Mouse (Mus musculus): ENCODE measurements around the gene Wwp2. TPM values are rescaled to one million over a fixed set of nuclear protein-coding genes. Genes with fewer than 3 reads are reported as not detected.

The Wwp2 gene
- polyA plus RNA-seq, 1 experiment, result 146 TPM

DNA sequence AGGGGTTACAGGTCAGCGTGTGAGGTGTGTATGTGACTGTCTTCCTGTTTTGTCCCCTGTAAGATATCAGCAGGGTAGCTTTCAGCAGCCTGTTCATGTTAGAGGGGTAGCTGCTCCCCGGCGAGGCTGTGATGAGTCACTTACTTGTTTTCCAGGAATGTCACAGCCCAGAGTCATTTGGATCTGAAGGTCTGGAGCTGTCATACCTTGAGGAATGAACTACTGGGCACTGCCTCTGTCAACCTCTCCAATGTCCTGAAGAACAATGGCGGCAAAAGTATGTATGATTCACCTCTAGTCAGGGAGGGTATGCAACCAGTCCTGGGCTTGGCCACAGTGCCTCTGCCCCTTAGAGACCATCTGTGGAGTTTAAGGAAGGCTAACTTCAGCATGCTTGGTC lies 21.6 kb downstream of the Wwp2 start:
- Histone ChIP-seq H3K4me1 (ENCODE audit: control insufficient read depth, insufficient read depth, low read length) (peaks cover 3% of the 10 kb centered on the region; the same call in 1 of the 2 replicates), H3K27ac (ENCODE audit: insufficient read depth, low read depth, low read length) (no peak overlapping the region), H3K4me3 (ENCODE audit: insufficient read depth, low read depth, low read length) (no peak overlapping the region)
- WGBS, result 63% methylated on average over 4 of the region's 4 CpGs
- TF ChIP-seq CTCF (IDR thresholded peaks at IDR 0.05; ENCODE audit: insufficient read depth, low read depth, low read length) (no peak), POLR2A (IDR thresholded peaks at IDR 0.05; ENCODE audit: insufficient read depth, low read depth, low read length) (no peak)

GRCm38 (mm10) chr8:107458281-107458680 lies 22.1 kb downstream of the Wwp2 start:
- 81% methylated on average over 6 of the region's 6 CpGs for WGBS

GRCm38 (mm10) chr8:107462423-107462822 lies 26.3 kb downstream of the Wwp2 start:
- TF ChIP-seq CTCF (IDR thresholded peaks at IDR 0.05; ENCODE audit: insufficient read depth, low read depth, low read length), result no peak
- no peak for TF ChIP-seq POLR2A (IDR thresholded peaks at IDR 0.05; ENCODE audit: insufficient read depth, low read depth, low read length)
- H3K4me3 ChIP-seq (ENCODE audit: insufficient read depth, low read depth, low read length), result no peak overlapping the region
- 96% methylated on average over 5 of the region's 5 CpGs for WGBS
- H3K4me1 ChIP-seq (ENCODE audit: control insufficient read depth, insufficient read depth, low read length), result peaks cover 2% of the 10 kb centered on the region
- no peak overlapping the region for H3K27ac ChIP-seq (ENCODE audit: insufficient read depth, low read depth, low read length)

More at GRCm38 (mm10) chr8:107458281-107458680, 22.1 kb downstream of the Wwp2 start:
- no peak for TF ChIP-seq CTCF (IDR thresholded peaks at IDR 0.05; ENCODE audit: insufficient read depth, low read depth, low read length)
- TF ChIP-seq POLR2A (IDR thresholded peaks at IDR 0.05; ENCODE audit: insufficient read depth, low read depth, low read length), result no peak
- H3K4me1 ChIP-seq (ENCODE audit: control insufficient read depth, insufficient read depth, low read length), result peaks cover 3% of the 10 kb centered on the region; the same call in 1 of the 2 replicates
- no peak overlapping the region for H3K4me3 ChIP-seq (ENCODE audit: insufficient read depth, low read depth, low read length)
- H3K27ac ChIP-seq (ENCODE audit: insufficient read depth, low read depth, low read length), result no peak overlapping the region

GRCm38 (mm10) chr8:107465332-107465990 lies 29.3 kb downstream of the Wwp2 start:
- no peak for TF ChIP-seq POLR2A (IDR thresholded peaks at IDR 0.05; ENCODE audit: insufficient read depth, low read depth, low read length)
- no peak for TF ChIP-seq CTCF (IDR thresholded peaks at IDR 0.05; ENCODE audit: insufficient read depth, low read depth, low read length)
- H3K4me1 ChIP-seq (ENCODE audit: control insufficient read depth, insufficient read depth, low read length), result peaks cover 4% of the 10 kb centered on the region
- no peak overlapping the region for H3K4me3 ChIP-seq (ENCODE audit: insufficient read depth, low read depth, low read length)
- WGBS, result 72% methylated on average over 3 of the region's 3 CpGs
- H3K27ac ChIP-seq (ENCODE audit: insufficient read depth, low read depth, low read length), result no peak overlapping the region

DNA sequence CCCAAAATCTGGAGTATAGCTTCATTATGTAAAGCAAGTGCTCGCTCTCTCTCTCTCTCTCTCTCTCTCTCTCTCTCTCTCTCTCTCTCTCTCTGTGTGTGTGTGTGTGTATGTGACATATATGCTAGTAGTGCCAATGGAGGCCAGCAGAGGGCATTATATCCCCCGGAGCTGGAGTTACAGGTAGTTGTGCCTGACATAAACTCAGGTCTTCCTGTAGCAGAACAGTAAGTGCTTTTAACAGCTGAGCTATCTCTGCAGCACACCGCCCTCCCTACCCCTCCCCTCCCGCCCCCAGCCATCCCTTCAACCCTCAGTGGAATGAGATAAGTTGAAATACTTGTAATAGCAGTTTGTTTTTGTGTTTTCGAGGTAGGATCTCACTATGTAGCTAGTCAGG lies 30.5 kb downstream of the Wwp2 start:
- Histone ChIP-seq H3K4me3 (ENCODE audit: insufficient read depth, low read depth, low read length) (no peak overlapping the region), H3K4me1 (ENCODE audit: control insufficient read depth, insufficient read depth, low read length) (peaks cover 4% of the 10 kb centered on the region), H3K27ac (ENCODE audit: insufficient read depth, low read depth, low read length) (no peak overlapping the region)
- 80% methylated on average over 5 of the region's 5 CpGs for WGBS
- TF ChIP-seq CTCF (IDR thresholded peaks at IDR 0.05; ENCODE audit: insufficient read depth, low read depth, low read length), result no peak
- no peak for TF ChIP-seq POLR2A (IDR thresholded peaks at IDR 0.05; ENCODE audit: insufficient read depth, low read depth, low read length)

GRCm38 (mm10) chr8:107468811-107469302 lies 32.7 kb downstream of the Wwp2 start:
- 59% methylated on average over 8 of the region's 8 CpGs for WGBS
- Histone ChIP-seq H3K27ac (ENCODE audit: insufficient read depth, low read depth, low read length) (no peak overlapping the region), H3K4me1 (ENCODE audit: control insufficient read depth, insufficient read depth, low read length) (peaks cover 6% of the 10 kb centered on the region), H3K4me3 (ENCODE audit: insufficient read depth, low read depth, low read length) (no peak overlapping the region)
- TF ChIP-seq POLR2A (IDR thresholded peaks at IDR 0.05; ENCODE audit: insufficient read depth, low read depth, low read length) (no peak), CTCF (IDR thresholded peaks at IDR 0.05; ENCODE audit: insufficient read depth, low read depth, low read length) (no peak)

DNA sequence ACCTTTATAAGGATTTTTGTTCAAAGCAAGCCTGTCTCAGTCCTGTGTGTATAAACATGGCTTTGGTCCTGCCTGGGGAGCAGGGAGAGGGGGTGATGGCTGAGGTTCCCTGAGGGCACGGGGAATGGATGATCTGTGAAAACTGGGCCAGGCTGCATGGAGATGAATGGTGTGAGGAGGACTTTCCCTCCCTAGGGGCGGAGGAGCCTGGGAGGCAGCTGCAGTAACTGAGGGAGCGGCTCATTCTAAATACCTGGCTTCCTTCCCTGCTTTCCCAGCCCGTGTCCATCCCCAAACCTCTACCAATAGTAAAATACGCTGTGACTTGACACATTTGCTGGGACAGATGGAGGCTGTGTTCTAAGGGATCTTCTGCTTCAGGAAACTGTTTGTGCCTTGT lies 34.1 kb downstream of the Wwp2 start:
- Histone ChIP-seq H3K4me3 (ENCODE audit: insufficient read depth, low read depth, low read length) (no peak overlapping the region), H3K27ac (ENCODE audit: insufficient read depth, low read depth, low read length) (no peak overlapping the region), H3K4me1 (ENCODE audit: control insufficient read depth, insufficient read depth, low read length) (peaks cover 6% of the 10 kb centered on the region)
- WGBS, result 41% methylated on average over 5 of the region's 5 CpGs
- TF ChIP-seq CTCF (IDR thresholded peaks at IDR 0.05; ENCODE audit: insufficient read depth, low read depth, low read length) (no peak), POLR2A (IDR thresholded peaks at IDR 0.05; ENCODE audit: insufficient read depth, low read depth, low read length) (no peak)

- TF ChIP-seq CTCF (IDR thresholded peaks at IDR 0.05; ENCODE audit: insufficient read depth, low read depth, low read length), result no peak
- no peak for TF ChIP-seq POLR2A (IDR thresholded peaks at IDR 0.05; ENCODE audit: insufficient read depth, low read depth, low read length)
- peak overlapping the region; percentile 29; the same call in 1 of the 2 replicates for H3K27ac ChIP-seq (ENCODE audit: insufficient read depth, low read depth, low read length)
- no peak overlapping the region for H3K4me3 ChIP-seq (ENCODE audit: insufficient read depth, low read depth, low read length)
- peaks cover 3% of the 10 kb centered on the region for H3K4me1 ChIP-seq (ENCODE audit: control insufficient read depth, insufficient read depth, low read length)
- 60% methylated on average over 10 of the region's 10 CpGs for WGBS
Observed at GRCm38 (mm10) chr8:107472403-107473100, 36.4 kb downstream of the Wwp2 start.

DNA sequence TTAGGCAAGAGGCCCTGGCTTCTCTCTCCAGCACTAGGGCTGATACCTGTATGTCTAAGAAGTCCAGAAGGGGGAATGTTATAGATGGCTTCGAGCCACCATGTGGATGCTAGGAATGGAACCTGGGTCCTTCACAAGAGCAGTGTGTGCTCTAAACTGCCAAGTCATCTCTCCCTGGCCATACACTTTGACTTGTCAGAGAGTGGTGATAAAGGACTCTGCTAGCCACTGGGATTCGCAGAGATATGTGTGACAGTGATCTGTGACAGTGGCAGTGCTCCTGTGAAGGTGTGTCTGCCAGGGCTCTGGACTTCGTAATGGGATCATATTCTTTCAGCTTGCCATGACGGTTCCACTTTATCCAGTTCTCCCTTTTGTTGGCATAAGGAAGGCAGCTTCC lies 37.2 kb downstream of the Wwp2 start:
- H3K27ac ChIP-seq (ENCODE audit: insufficient read depth, low read depth, low read length), result no peak overlapping the region
- no peak for TF ChIP-seq POLR2A (IDR thresholded peaks at IDR 0.05; ENCODE audit: insufficient read depth, low read depth, low read length)
- no peak for TF ChIP-seq CTCF (IDR thresholded peaks at IDR 0.05; ENCODE audit: insufficient read depth, low read depth, low read length)
- H3K4me3 ChIP-seq (ENCODE audit: insufficient read depth, low read depth, low read length), result no peak overlapping the region
- 93% methylated on average over 4 of the region's 4 CpGs for WGBS
- H3K4me1 ChIP-seq (ENCODE audit: control insufficient read depth, insufficient read depth, low read length), result peaks cover 2% of the 10 kb centered on the region; the same call in 1 of the 2 replicates
